Mouse (Mus musculus) bone marrow macrophage, adult 2 months (primary cell): ENCODE data around the gene Fbxo45. TPM values are rescaled to one million over a fixed set of nuclear protein-coding genes. Genes with fewer than 3 reads are reported as not detected.

Source experiments
- H3K27ac ChIP-seq: 2 replicates; pipeline ENCODE4 v1.5.1; 2012; ENCODE audit warnings: low read depth, low read length; ENCODE audit not compliant: insufficient read depth
- H3K4me1 ChIP-seq: 2 replicates; pipeline ENCODE4 v1.6.1; 2012; ENCODE audit warnings: low read length; ENCODE audit not compliant: control insufficient read depth, insufficient read depth
- H3K4me3 ChIP-seq: 2 replicates; pipeline ENCODE4 v1.5.1; 2012; ENCODE audit warnings: mild to moderate bottlenecking, low read length, moderate library complexity; ENCODE audit not compliant: insufficient read depth
- CTCF ChIP-seq: IDR thresholded peaks from 2 replicates; pipeline ENCODE4 v1.5.1; 2012; ENCODE audit warnings: low read depth, mild to moderate bottlenecking, low read length, moderate library complexity
- POLR2A ChIP-seq: IDR thresholded peaks from 2 replicates; pipeline ENCODE4 v1.6.1; 2012; ENCODE audit warnings: mild to moderate bottlenecking, low read depth, low read length, borderline replicate concordance
- polyA plus RNA-seq: library from polyadenylated mRNA; stranded (reverse); fragments of >200 nt; gene quantifications from 2 replicates; pipeline ENCODE4 v1.2.4, GENCODE M21; 2012; ENCODE audit not compliant: missing spikeins, insufficient read depth, insufficient read length

Fbxo45 gene
- polyA plus RNA-seq, 1 experiment, result 8.6 TPM

DNA sequence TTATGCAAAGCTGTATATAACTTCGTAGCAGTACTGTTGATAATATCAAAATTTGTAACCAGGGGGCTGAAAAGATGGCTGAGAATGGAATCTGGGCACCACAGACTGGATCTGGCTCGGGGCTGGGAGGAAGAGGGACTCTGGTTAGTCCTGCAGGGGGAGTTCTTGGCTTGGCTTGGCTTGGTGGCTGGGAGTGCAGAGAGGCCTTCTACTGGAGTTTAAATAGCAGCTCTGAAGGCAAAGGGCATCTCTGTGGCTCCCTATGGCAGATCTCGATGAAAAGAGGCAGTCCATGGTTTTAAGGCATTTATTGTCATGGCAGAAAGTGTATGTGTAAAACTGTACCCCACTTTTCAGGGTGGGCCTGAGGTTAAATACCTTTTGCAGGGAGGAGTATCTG, 42.1 kb downstream of the Fbxo45 start:
- peaks cover 3% of the 10 kb centered on the region; the same call in 1 of the 2 replicates for H3K4me1 ChIP-seq
- H3K4me3 ChIP-seq, result no peak overlapping the region
- H3K27ac ChIP-seq, result no peak overlapping the region
- TF ChIP-seq CTCF (no peak), POLR2A (no peak)

DNA sequence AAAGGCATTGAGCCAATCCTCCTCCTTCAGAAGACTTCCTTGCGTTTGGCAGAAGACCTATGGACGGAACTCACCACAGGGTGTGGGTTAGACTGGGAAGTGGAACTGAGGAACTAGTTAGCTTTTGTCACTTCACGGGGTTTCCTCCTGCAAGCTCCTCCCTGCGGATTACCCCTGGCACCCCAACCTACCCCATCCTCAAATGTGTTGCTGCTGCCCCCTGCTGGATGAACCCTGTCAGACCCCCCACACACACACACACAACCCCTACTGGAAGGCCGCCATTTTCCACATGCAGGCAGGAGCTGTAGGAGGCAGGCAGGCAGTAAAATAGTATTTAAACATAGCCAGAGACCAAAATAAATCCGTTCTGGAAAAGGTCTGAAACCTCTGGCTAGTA, 44.3 kb downstream of the Fbxo45 start:
- Histone ChIP-seq H3K4me1 (peaks cover 3% of the 10 kb centered on the region; the same call in 1 of the 2 replicates), H3K27ac (peak overlapping the region; percentile 59), H3K4me3 (no peak overlapping the region)
- TF ChIP-seq POLR2A (no peak), CTCF (peak; percentile 85)

GRCm38 (mm10) chr16:32201004-32201325, 46.0 kb downstream of the Fbxo45 start:
- Histone ChIP-seq H3K4me1 (peaks cover 3% of the 10 kb centered on the region; the same call in 1 of the 2 replicates), H3K27ac (no peak overlapping the region), H3K4me3 (no peak overlapping the region)
- no peak for TF ChIP-seq CTCF
- no peak for TF ChIP-seq POLR2A

- no peak overlapping the region for H3K4me3 ChIP-seq
- TF ChIP-seq POLR2A (no peak), CTCF (no peak)
- H3K27ac ChIP-seq, result no peak overlapping the region
- H3K4me1 ChIP-seq, result peaks cover 3% of the 10 kb centered on the region; the same call in 1 of the 2 replicates
These were observed 46.5 kb downstream of the Fbxo45 start for GRCm38 (mm10) chr16:32200256-32201003.

GRCm38 (mm10) chr16:32190011-32190441, 56.9 kb downstream of the Fbxo45 start:
- H3K4me1 ChIP-seq, result peaks cover 50% of the 10 kb centered on the region
- peak overlapping the region; percentile 36 for H3K4me3 ChIP-seq
- peak overlapping the region; percentile 96 for H3K27ac ChIP-seq
- TF ChIP-seq CTCF (no peak), POLR2A (no peak)

DNA sequence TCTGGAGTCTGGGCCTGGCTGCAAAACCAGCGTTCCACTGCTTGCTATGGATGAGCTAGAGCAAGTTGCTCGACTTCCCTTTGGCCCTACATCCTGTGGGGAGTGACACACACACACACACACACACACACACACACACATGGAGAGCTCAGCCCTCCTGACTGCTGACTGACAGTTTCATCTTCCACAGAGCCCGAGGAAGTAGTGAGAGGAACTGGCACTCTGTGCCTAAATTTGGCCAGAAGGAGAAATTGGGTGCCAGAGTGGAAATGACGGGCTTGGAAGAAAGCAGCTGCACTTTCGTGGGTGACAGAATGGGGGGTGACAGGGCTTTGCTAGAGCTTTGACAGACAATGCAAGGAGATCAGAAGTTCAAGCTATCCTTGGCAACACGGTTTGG, 57.8 kb downstream of the Fbxo45 start:
- Histone ChIP-seq H3K4me3 (peak overlapping the region; percentile 32), H3K27ac (peak overlapping the region; percentile 96), H3K4me1 (peaks cover 46% of the 10 kb centered on the region)
- TF ChIP-seq CTCF, result no peak
- TF ChIP-seq POLR2A, result no peak

- H3K4me1 ChIP-seq, result peaks cover 30% of the 10 kb centered on the region
- TF ChIP-seq CTCF (no peak), POLR2A (no peak)
- H3K4me3 ChIP-seq, result no peak overlapping the region
- H3K27ac ChIP-seq, result no peak overlapping the region
These were observed 60.9 kb downstream of the Fbxo45 start for GRCm38 (mm10) chr16:32186056-32186455.

Other genes with a start within 250 kb of the Fbxo45 start
- gene Senp5, start 243.9 kb downstream of the Fbxo45 start, polyA plus RNA-seq, result 13.6 and 14.4 TPM in 2 replicates
- gene Pak2, start 167.8 kb downstream of the Fbxo45 start, polyA plus RNA-seq, result 58.8 and 63.0 TPM in 2 replicates
- gene Pigx, start 147.4 kb downstream of the Fbxo45 start, polyA plus RNA-seq, result 39.1 and 49.3 TPM in 2 replicates
- 10.9 and 12.2 TPM in 2 replicates for gene Cep19, start 147.4 kb downstream of the Fbxo45 start, polyA plus RNA-seq
- gene Nrros, start 81.6 kb downstream of the Fbxo45 start, polyA plus RNA-seq, result 227 and 230 TPM in 2 replicates
- gene Bex6, start 67.3 kb downstream of the Fbxo45 start, polyA plus RNA-seq, result 1.4 and 1.9 TPM in 2 replicates
- 18.0 and 20.3 TPM in 2 replicates for gene Wdr53, start 69 bp upstream of the Fbxo45 start, polyA plus RNA-seq
- not detected in 2 replicates for gene Smco1, start 24.3 kb upstream of the Fbxo45 start, polyA plus RNA-seq
- 10.5 and 11.2 TPM in 2 replicates for gene Rnf168, start 30.3 kb upstream of the Fbxo45 start, polyA plus RNA-seq
- 17.9 and 19.6 TPM in 2 replicates for gene Ubxn7, start 85.1 kb upstream of the Fbxo45 start, polyA plus RNA-seq
- 3.0 and 4.4 TPM in 2 replicates for gene Tm4sf19, start 153.3 kb upstream of the Fbxo45 start, polyA plus RNA-seq
- gene Tctex1d2, start 172.5 kb upstream of the Fbxo45 start, polyA plus RNA-seq, result 43.8 and 47.9 TPM in 2 replicates
- 95.8 and 100 TPM in 2 replicates for gene Pcyt1a, start 183.8 kb upstream of the Fbxo45 start, polyA plus RNA-seq
- gene Slc51a, start 240.7 kb upstream of the Fbxo45 start, polyA plus RNA-seq, result not detected in 2 replicates
- not detected in 2 replicates for gene Zdhhc19, start 249.1 kb upstream of the Fbxo45 start, polyA plus RNA-seq